Mouse (Mus musculus): ENCODE results near the gene Drosha. TPM values are rescaled to one million over a fixed set of nuclear protein-coding genes. Genes with fewer than 3 reads are reported as not detected.

Gene Drosha
- total RNA-seq, 2 experiments from 2014 or later, result 90.7 to 91.1 TPM

- no peak overlapping the region for H3K27ac ChIP-seq
- no peak for DNase-seq (ENCODE audit: extremely low spot score in 1 of 2, low spot score in 2 of 2)
- no peak overlapping the region for H3K4me3 ChIP-seq
- no peak for TF ChIP-seq CTCF (IDR thresholded peaks at IDR 0.05)
- intact Hi-C loops (cut with DNase I), result no loop called here
Measured at GRCm38 (mm10) chr15:12867269-12867668, 42.7 kb downstream of the Drosha start.

DNA sequence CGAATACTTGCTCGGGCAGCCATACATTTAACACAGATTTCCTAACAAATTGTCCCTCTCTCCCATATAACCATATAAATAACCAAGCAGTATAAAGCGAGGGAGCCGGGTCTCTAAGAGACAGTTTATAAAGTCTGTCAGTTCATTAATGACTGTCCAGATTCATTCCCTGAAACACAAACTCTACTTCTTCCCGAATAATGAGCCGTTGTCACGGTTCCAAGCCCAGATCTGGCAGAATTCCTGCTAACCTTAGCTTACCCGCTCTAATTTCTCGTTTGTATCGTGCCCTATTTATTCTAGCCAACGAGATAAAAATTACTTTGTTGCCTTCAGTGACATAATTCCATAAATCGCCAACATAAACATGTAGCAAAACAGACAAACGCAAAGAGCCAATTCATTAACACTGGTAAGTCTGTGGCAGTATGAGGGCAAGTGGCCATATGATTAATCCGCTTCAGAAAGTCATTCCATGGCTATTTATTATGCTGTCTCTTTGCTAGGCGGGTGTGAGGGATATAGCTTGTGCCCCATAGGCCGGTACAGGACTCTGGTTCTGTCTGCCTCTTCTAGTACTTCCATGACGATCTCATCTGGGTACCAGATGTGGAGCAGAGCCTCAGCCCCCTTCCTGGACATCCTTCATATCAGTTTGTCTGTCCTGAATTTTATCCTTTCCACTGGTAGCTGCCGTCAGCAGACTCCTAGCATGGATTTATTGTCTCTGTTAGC is 51.0 kb downstream of the Drosha start:
- DNase-seq (ENCODE audit: extremely low spot score in 1 of 2, low spot score in 2 of 2), result no peak
- no peak for TF ChIP-seq CTCF (IDR thresholded peaks at IDR 0.05)
- Histone ChIP-seq H3K4me3 (no peak overlapping the region), H3K27ac (peak overlapping the region; percentile 7)
- intact Hi-C loops (cut with DNase I), result no loop called here

GRCm38 (mm10) chr15:12876266-12876665 is 51.7 kb downstream of the Drosha start:
- DNase-seq (ENCODE audit: extremely low spot score in 1 of 2, low spot score in 2 of 2), result no peak
- intact Hi-C loops (cut with DNase I), result no loop called here
- no peak for TF ChIP-seq CTCF (IDR thresholded peaks at IDR 0.05)

DNA sequence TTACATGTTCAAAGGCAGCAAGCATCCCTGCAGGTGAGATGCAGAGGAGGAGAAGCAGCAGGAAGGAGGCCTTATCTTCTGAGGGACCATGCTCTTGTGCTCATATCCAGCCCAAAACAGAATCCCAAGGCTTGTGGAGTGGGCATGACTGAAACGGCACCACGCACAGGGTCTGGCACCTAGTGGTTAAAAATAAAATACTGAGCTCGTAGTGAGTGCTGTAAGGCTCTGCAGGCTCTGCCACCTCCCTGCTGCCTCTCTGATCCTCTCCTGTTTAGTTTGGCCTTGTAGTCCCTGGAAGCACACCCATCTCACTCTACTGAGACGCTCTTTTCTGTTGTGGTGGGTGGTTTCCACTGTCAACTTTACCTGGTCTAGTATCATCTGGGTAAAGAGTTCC is 52.3 kb downstream of the Drosha start:
- intact Hi-C loops (cut with DNase I), result no loop called here
- no peak; the same call in 1 of the 2 replicates for TF ChIP-seq CTCF (IDR thresholded peaks at IDR 0.05)
- DNase-seq (ENCODE audit: extremely low spot score in 1 of 2, low spot score in 2 of 2), result no peak
- Histone ChIP-seq H3K4me3 (no peak overlapping the region), H3K27ac (peak overlapping the region; percentile 2; the same call in 1 of the 2 replicates)

More at GRCm38 (mm10) chr15:12876266-12876665, 51.7 kb downstream of the Drosha start:
- H3K27ac ChIP-seq, result peak overlapping the region; percentile 7; the same call in 1 of the 2 replicates
- no peak overlapping the region for H3K4me3 ChIP-seq

DNA sequence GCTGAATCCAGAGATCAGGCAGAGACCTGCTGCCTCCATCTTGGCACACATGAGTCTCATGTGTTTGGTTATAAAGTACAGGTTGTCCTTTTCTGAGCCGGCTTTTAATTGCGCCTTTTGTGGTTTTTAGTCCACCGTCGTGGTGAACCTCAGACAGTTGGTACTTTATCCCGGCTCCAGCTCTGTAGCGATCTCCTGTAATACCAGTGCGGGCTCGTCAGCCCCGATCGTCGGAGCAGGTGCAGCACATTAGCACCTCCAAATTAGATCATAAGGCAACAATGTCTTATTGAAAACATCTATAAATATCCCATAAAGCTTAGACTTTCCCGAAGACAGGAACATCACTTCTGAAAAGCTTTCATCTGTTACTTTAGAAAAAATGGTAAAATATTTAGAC is 53.3 kb downstream of the Drosha start:
- intact Hi-C loops (cut with DNase I), result no loop called here
- TF ChIP-seq CTCF (IDR thresholded peaks at IDR 0.05), result no peak
- DNase-seq (ENCODE audit: extremely low spot score in 1 of 2, low spot score in 2 of 2), result no peak
- Histone ChIP-seq H3K27ac (no peak overlapping the region), H3K4me3 (no peak overlapping the region)

- DNase-seq (ENCODE audit: extremely low spot score in 1 of 2, low spot score in 2 of 2), result no peak
- intact Hi-C loops (cut with DNase I), result no loop called here
- Histone ChIP-seq H3K4me3 (no peak overlapping the region), H3K27ac (no peak overlapping the region)
- peak; percentile 12; the same call in 1 of the 2 replicates for TF ChIP-seq CTCF (IDR thresholded peaks at IDR 0.05)
Measured at GRCm38 (mm10) chr15:12878581-12878980, 54.0 kb downstream of the Drosha start.

DNA sequence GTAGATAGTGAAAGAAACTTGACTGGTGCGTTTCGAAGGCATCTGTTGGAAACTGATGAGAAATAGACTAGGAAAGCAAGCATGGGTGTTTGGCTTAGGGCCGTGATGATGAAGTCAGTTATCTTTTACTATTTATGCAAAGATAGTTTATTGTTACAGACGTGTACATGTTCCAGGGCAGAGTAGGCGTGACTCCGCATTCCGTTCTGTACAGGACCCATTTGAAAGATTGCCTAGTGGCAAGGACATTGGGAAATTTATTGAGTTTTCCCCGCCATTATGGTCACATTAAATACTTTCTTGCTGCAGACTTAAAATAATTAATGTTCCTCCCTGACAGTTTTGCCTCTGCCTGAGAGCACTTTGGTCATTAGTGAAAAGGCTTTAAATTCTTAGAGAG is 55.3 kb downstream of the Drosha start:
- no peak for DNase-seq (ENCODE audit: extremely low spot score in 1 of 2, low spot score in 2 of 2)
- Histone ChIP-seq H3K27ac (no peak overlapping the region), H3K4me3 (no peak overlapping the region)
- intact Hi-C loops (cut with DNase I), result loop anchor here (10.0 kb wide), 1 partner anchor 405 kb away; no protein-coding TSS in a partner anchor
- TF ChIP-seq CTCF (IDR thresholded peaks at IDR 0.05), result no peak

DNA sequence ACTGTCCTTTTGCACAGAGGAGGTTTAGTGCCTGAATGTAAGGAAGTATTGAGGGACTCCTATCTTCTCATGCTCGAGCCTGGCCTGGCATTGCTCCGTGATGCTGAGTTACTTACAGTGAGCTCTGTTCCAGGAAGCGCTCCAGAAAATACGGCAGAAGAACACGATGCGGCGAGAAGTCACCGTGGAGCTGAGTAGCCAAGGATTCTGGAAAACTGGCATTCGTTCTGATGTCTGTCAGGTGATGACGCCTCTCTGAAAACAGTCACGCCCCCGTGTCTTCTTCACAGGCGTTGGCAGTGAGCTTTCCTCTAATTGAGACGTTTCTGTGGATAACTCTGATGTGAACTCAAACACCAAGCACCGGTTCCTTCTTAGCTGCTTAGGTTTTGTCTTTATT is 60.2 kb downstream of the Drosha start:
- DNase-seq (ENCODE audit: extremely low spot score in 1 of 2, low spot score in 2 of 2), result peak; percentile 44 to 54
- intact Hi-C loops (cut with DNase I), result loop anchor here (5.0 to 10.0 kb wide), 2 partner anchors 142 to 400 kb away; no protein-coding TSS in a partner anchor

DNA sequence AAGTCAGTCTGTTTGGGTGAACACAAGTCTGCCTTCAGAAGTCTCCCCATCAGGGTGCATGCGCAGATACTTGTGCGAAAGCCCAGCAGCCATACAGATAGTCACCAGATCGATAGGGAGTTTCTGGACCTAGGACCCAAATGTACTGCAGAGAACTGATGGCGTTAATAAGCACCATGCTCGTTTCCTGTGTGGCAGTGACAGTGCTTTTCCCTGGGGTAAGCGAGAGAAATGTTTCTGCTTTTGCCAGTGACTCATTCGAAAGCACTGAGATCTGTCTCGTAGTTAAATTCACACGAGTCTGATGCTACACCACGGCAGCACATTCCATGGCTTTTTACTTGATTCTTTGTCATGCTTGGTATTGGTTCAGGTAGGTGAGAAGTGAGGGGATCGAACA is 60.7 kb downstream of the Drosha start:
- H3K27ac ChIP-seq, result no peak overlapping the region; the same call in 1 of the 2 replicates
- no peak for TF ChIP-seq CTCF (IDR thresholded peaks at IDR 0.05)
- intact Hi-C loops (cut with DNase I), result loop anchor here (5.0 to 10.0 kb wide), 2 partner anchors 142 to 399 kb away; no protein-coding TSS in a partner anchor
- no peak for DNase-seq (ENCODE audit: extremely low spot score in 1 of 2, low spot score in 2 of 2)
- no peak overlapping the region for H3K4me3 ChIP-seq

More for the DNA sequence above, 60.2 kb downstream of the Drosha start:
- no peak overlapping the region for H3K4me3 ChIP-seq
- H3K27ac ChIP-seq, result no peak overlapping the region
- no peak for TF ChIP-seq CTCF (IDR thresholded peaks at IDR 0.05)

DNA sequence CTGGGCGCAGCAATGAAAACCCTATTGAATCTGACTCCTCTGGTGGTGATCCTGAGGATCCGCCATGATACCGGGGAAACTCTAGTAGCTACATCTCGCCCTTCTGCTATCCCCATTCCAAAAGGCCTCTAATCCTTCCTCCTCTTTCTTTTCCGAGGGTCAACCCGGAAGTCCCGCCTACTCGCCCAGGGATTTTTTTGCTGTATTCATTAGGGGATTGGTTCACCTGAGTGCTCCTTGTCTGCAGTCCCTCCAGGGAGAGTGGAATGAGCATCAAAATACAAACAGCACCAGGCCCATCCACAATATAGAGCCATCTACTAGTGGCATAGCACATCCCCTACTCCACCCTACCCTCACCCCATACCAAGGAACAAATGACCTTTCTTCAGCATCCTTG is 62.6 kb downstream of the Drosha start:
- intact Hi-C loops (cut with DNase I), result loop anchor here (5.0 to 10.0 kb wide), 2 partner anchors 140 to 398 kb away; no protein-coding TSS in a partner anchor
- no peak for DNase-seq (ENCODE audit: extremely low spot score in 1 of 2, low spot score in 2 of 2)
- no peak overlapping the region for H3K27ac ChIP-seq
- no peak for TF ChIP-seq CTCF (IDR thresholded peaks at IDR 0.05)
- H3K4me3 ChIP-seq, result no peak overlapping the region

GRCm38 (mm10) chr15:12888312-12888711 is 63.7 kb downstream of the Drosha start:
- TF ChIP-seq CTCF (IDR thresholded peaks at IDR 0.05), result no peak
- Histone ChIP-seq H3K4me3 (no peak overlapping the region), H3K27ac (no peak overlapping the region)
- no peak for DNase-seq (ENCODE audit: extremely low spot score in 1 of 2, low spot score in 2 of 2)
- intact Hi-C loops (cut with DNase I), result loop anchor here (5.0 to 10.0 kb wide), 2 partner anchors 139 to 396 kb away; no protein-coding TSS in a partner anchor

GRCm38 (mm10) chr15:12889909-12890308 is 65.3 kb downstream of the Drosha start:
- intact Hi-C loops (cut with DNase I), result loop anchor here (5.0 to 10.0 kb wide), 2 partner anchors 137 to 395 kb away; no protein-coding TSS in a partner anchor
- no peak for TF ChIP-seq CTCF (IDR thresholded peaks at IDR 0.05)
- H3K27ac ChIP-seq, result no peak overlapping the region
- H3K4me3 ChIP-seq, result no peak overlapping the region
- no peak for DNase-seq (ENCODE audit: extremely low spot score in 1 of 2, low spot score in 2 of 2)

All from left cerebral cortex, adult 2 months (tissue).